Mouse (Mus musculus) layer of hippocampus, adult 6 months (tissue): ENCODE results near the gene Piga. TPM values are rescaled to one million over a fixed set of nuclear protein-coding genes. Genes with fewer than 3 reads are reported as not detected.

Source experiments
- long read RNA-seq, 2 experiments: library from polyadenylated mRNA; unstranded; transcript quantifications; one replicate each; pipeline ENCODE4 v2.0.0; 2019 to 2020
- polyA plus RNA-seq: library from polyadenylated mRNA; unstranded; fragments of <200 nt; fragmentation: Nextera tagmentation; gene quantifications from 2 replicates; pipeline ENCODE4 v1.2.3, GENCODE M21; 2021

Piga gene
- 2.0 and 2.2 TPM in 2 replicates for polyA plus RNA-seq
- long read RNA-seq, experiment 1, partial matches to known transcripts, result 3 of 7 reads
- long read RNA-seq, experiment 1, other reads (novel, unspliced or antisense), result 2 of 7 reads
- long read RNA-seq, experiment 2, transcript Piga-201 (6 exons, 3,594 nt), result major isoform, 8 of 22 reads
- long read RNA-seq, experiment 2, partial matches to known transcripts, result 6 of 22 reads
- long read RNA-seq, experiment 2, other reads (novel, unspliced or antisense), result 5 of 22 reads

DNA sequence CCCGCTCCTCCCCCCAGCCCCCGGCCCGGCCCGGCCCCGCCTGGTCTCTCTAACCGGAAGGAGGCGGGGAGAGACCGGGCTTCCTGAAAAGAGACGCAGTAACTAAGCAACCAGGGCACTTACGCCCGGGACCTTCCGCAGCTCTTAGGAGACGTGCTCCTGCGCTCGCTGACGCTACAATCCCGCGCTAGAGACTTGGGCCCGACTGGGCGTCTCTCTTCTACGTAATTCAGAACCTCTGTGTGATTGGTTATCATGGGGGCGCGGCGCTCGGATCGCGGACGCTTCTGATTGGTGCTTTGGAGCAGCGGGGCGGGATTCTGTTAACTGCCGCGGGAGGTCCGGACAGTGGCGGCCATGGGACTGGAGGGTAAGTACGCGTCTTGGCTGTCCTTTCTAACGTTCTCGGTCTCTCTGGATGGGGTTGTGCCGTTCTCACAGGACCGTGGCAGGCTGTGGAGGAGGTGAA is at the start of gene Piga:
Gene Piga (plus strand): TSS at position 317 of the 469 bp plus-strand sequence.

DNA sequence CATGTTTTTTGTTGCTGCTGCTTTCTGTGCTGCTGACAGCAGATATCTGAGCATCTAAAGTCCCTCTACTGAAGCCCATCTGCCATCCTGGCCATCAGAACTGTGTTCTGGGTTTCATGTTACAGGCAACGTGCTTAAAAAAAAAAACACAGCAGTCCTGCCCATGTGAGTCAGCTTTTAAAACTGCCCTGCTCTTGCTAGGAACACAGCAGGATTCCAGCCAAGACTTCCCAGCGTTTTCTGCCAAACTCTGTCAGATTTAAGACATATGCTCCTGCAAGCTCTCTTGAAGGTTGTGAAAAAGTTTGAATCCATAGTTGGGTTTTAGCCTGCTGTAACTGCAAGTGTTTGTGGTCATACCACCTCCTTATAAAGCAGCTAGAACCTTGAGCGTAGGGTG is 46.5 kb upstream of the Piga start, which contains the start of gene Vegfd:
Gene Vegfd (plus strand): TSS at position 298 of the 400 bp plus-strand sequence.

GRCm38 (mm10) chrX:164436709-164437108 is 17.1 kb downstream of the Piga start, which contains the start of gene Asb11:
Gene Asb11 (plus strand): TSS chrX:164436994.

Other genes starting within 250 kb of the Piga start
- 0.19 and 0.33 TPM in 2 replicates for gene Bmx, start 161.6 kb upstream of the Piga start, polyA plus RNA-seq
- 13.2 and 13.9 TPM in 2 replicates for gene Pir, start 150.4 kb upstream of the Piga start, polyA plus RNA-seq
- 2.1 and 2.3 TPM in 2 replicates for gene Vegfd, start 46.4 kb upstream of the Piga start, polyA plus RNA-seq
- gene Asb11, start 17.2 kb downstream of the Piga start, polyA plus RNA-seq, result 1.7 and 1.8 TPM in 2 replicates
- gene Asb9, start 86.5 kb downstream of the Piga start, polyA plus RNA-seq, result not detected in 2 replicates